Mouse (Mus musculus) cerebellum, adult 11 months (tissue): Measurements from ENCODE around the gene Gm15294.

Experiments
- DNase-seq: peaks from one replicate; pipeline ENCODE4 v3.0.0; 2022

Gene Gm15294

GRCm38 (mm10) chrX:141875135-141875534 is at the start of gene Gm15294:
Gene Gm15294 (minus strand): TSS chrX:141875235.
- DNase-seq, result no peak

- DNase-seq, result no peak
Measured at GRCm38 (mm10) chrX:141884336-141885048, 9.5 kb upstream of the Gm15294 start.

DNA sequence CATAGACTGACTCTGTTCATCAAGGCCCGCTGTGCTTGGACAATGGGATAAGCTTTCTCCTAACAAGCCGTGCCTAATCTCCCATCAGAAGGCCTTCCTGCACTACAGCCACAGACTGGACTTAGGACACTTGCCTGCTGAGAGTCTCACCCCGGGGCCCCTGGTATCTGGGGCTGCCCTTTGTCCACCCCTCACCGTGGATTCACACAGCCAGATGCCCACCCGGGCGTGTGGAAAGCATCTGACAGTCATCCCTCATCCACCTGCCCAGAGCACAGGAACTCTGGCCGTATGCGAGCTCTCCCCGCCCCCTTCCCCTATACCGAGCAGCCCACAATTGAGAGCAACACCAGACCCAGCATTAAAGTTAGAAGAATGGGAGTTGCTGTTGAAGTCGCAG is 1.0 kb downstream of the Gm15294 start:
- DNase-seq, result no peak

- no peak for DNase-seq
Measured at GRCm38 (mm10) chrX:141873597-141873996, 1.4 kb downstream of the Gm15294 start.

DNA sequence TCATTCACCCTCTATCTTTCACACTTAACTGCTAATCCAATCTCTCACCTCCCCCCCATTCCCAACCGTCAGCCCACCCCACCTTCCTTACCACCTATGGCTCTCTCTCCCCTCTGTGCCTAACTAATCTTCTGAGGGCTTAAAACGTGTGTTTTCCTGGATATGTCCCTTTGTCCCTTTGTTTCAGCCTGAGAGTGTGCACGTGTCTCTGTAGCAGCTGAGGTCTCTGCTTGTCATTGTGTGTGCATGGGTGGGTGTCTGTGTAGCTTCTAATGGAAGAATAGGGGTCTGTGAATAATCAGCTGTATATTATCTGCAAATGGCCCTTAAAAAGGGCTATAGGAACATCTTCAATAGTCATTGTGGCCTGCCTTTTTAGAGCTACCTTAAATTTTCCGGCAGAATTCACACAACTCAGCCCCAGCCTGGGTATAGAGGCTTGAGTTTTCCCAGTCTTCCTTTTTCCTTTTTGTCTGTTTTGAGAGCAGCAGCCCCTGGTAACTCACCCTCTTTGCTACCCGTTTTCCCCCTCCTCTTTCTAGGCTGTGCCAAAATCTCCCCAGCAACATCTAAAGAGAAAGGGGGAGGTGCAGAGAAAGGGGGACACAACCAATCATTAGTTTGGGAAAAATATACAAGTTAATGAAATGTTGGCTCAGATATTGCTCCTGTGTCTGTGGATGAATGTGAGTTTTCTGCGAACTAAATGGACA is 19.2 kb downstream of the Gm15294 start:
- no peak for DNase-seq
